Mouse (Mus musculus) layer of hippocampus, adult 2 months (tissue): ENCODE results near the gene Smg6. TPM values are rescaled to one million over a fixed set of nuclear protein-coding genes. Genes with fewer than 3 reads are reported as not detected.

ENCODE experiments used
- DNase-seq, 2 experiments: peaks; one replicate each; pipeline ENCODE4 v3.0.0; 2022; ENCODE audit warnings: low spot score in 2 of 2
- H3K27ac ChIP-seq: fragments of 200-600 bp; 2 replicates; pipeline ENCODE4 v1.8.1; 2022
- H3K4me3 ChIP-seq: fragments of 200-600 bp; 2 replicates; pipeline ENCODE4 v1.8.1; 2022; ENCODE audit warnings: mild to moderate bottlenecking
- CTCF ChIP-seq: fragments of 200-600 bp; conservative IDR thresholded peaks from 2 replicates; pipeline ENCODE4 v1.8.1; 2022; ENCODE audit warnings: antibody characterized with exemption, mild to moderate bottlenecking, moderate library complexity
- total RNA-seq, 2 experiments: library from RNA; stranded (reverse); gene quantifications; 2 replicates each; pipeline ENCODE4 v1.2.3; 2021

Gene Smg6
- total RNA-seq, 2 experiments from 2014 or later, result 31.9 to 34.7 TPM

DNA sequence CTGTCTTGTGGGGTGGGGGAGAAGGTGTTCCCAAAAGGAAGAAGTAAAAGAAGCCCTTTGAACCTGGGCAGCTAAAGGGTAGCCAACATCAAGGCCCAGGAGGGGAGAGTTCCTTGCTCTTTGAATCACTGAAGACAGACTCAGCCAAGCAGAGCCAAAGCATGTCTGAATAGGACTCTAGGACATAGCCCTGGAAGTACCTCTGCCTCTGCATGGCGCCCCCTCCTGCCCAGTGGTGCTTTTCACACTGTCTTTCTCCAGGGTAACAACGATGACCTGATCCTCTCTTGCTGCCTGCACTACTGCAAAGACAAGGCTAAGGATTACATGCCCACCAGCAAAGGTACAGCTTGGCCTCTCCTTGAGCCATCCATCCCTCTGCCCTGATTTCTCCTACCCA is 233.9 kb downstream of the Smg6 start:
- no peak for DNase-seq
- peak; percentile 69 for TF ChIP-seq CTCF
- 0 out of 2 replicates have a peak overlapping the region, but pooled peaks have one; percentile 10 for H3K27ac ChIP-seq
- H3K4me3 ChIP-seq, result no peak overlapping the region

DNA sequence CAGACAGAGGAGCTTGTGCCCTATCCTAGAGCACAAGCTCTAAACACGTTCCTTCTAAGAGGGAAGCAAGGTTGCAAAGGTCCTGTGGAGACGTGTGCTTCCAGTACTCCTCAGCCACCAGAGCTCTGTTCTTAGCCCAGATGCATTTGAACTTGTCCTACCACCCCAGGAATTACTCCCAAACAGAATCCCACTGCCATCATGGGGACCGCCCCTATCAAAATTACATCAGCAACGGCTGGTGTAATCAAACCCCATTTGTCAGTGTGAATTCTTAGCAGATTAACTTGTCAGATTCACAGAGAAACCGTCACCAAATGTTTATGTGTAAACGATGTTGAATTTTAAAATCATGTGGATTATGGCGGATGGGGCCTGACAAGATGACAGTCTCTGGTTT is 235.3 kb downstream of the Smg6 start:
- Histone ChIP-seq H3K27ac (no peak overlapping the region; the same call in 1 of the 2 replicates), H3K4me3 (no peak overlapping the region)
- no peak for TF ChIP-seq CTCF
- no peak for DNase-seq

DNA sequence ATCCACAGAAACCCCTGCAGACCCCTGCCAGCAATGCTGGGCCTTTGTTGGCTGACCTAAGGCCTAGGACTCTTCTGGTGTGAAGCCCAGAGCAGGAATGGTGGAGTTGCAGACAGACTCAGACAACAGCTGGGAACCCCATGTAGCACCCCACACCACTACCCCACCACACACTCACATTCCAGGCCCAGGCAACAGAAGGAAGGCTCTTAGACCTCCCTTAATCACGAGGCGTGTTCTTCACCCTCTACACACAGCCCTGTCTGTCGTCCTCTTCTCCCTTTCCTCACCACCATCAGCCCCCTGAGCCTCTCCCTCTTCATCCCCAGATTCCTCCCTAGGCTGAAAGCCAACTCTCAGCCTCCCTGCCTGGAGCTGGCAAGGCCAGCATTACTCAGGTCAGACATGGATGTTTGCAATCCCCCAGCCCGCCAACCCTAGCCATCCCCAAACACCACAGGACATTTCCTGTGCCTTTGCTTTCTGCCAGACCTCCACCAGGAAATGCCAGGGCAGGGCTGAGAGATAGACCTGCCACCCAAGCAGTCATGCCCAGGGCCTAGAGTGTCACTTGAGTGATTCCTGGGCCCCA is 235.9 kb downstream of the Smg6 start:
- no peak overlapping the region for H3K27ac ChIP-seq
- DNase-seq, result no peak
- H3K4me3 ChIP-seq, result no peak overlapping the region
- no peak for TF ChIP-seq CTCF

DNA sequence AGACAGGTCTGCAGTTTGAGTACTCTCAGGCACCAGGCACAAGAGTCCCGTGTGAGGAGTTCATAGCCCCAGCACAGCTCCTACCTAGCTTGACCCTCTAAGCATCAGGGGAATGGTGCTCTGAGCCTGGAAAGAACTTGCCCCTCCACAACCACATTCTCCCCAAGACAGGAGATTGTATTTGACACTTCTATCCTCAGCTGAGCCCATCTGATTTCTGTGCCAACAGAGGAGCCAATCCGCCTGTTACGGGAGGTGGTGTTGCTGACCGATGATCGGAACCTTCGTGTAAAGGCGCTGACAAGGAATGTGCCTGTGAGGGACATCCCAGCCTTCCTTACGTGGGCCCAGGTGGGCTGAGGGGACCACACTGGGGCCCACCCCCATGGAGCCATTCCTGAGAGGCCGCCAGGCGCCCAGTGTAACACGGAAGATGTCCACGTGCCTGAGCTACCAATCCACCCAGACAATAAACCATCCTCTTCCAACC is 237.0 kb downstream of the Smg6 start:
- no peak for DNase-seq
- H3K4me3 ChIP-seq, result no peak overlapping the region
- no peak for TF ChIP-seq CTCF
- H3K27ac ChIP-seq, result peak overlapping the region; percentile 43; the same call in 1 of the 2 replicates

DNA sequence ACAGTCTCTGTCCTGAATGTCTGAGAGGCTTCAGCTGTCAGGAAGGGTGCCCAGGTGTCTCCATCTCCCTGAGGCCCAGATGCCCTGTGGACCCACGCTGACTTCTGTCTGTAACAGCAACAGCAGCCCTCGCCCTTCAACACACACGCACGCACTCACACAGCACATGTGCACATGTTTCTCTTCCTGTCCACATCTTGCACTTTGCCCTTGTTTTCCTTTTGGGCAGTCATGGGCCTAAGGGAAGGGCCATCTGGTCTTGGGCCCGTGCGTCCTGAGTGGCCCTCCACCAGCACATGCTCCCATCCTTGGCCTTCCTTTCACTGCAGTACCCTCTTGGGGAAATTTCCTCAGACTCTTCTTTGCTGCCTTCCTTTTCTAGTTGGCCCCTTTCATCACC is 237.8 kb downstream of the Smg6 start:
- Histone ChIP-seq H3K27ac (peak overlapping the region; percentile 43; the same call in 1 of the 2 replicates), H3K4me3 (no peak overlapping the region)
- no peak for TF ChIP-seq CTCF
- DNase-seq, result no peak

DNA sequence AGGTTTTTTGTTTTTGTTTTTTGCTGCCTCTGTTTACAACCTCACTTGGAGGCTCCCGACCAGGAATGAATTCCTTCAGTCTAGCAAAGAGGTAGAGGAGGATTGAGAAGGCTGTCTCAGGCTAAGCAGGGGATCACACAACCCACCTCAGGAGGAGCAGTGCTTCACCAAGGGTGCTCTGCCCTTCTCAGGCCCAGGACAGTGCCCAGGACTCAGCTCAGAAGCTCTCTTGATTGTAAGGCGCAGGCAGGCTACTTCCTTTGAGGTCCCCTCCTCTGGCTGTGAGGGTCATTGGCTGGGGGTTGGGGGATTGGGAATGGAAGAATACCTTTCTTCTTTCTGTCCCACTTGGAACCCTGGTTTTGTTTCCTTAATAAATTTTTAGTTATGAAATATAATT is 238.4 kb downstream of the Smg6 start:
- no peak for TF ChIP-seq CTCF
- Histone ChIP-seq H3K27ac (no peak overlapping the region), H3K4me3 (no peak overlapping the region)
- no peak for DNase-seq

DNA sequence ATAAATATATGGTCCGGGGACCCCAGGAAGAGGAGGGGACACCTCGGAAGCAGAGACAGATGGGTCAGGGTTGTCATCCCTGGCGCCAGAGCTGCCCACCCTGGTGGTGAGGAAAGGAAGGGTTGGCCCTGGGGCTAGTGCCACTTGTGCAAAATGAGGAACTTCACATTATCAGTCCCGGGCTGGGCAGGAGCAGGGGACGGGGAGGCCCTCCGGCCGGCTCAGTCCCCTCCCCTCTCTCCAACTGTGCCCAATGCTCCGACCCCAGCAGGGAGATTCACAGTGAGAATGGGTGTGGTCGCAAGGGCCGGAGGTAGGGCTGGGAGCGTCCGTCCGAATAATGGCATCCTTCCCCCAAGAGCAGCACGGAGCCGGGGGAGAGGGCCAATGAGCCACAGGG is 239.1 kb downstream of the Smg6 start:
- no peak overlapping the region; the same call in 1 of the 2 replicates for H3K4me3 ChIP-seq
- DNase-seq, result no peak
- no peak overlapping the region for H3K27ac ChIP-seq
- TF ChIP-seq CTCF, result peak; percentile 50

DNA sequence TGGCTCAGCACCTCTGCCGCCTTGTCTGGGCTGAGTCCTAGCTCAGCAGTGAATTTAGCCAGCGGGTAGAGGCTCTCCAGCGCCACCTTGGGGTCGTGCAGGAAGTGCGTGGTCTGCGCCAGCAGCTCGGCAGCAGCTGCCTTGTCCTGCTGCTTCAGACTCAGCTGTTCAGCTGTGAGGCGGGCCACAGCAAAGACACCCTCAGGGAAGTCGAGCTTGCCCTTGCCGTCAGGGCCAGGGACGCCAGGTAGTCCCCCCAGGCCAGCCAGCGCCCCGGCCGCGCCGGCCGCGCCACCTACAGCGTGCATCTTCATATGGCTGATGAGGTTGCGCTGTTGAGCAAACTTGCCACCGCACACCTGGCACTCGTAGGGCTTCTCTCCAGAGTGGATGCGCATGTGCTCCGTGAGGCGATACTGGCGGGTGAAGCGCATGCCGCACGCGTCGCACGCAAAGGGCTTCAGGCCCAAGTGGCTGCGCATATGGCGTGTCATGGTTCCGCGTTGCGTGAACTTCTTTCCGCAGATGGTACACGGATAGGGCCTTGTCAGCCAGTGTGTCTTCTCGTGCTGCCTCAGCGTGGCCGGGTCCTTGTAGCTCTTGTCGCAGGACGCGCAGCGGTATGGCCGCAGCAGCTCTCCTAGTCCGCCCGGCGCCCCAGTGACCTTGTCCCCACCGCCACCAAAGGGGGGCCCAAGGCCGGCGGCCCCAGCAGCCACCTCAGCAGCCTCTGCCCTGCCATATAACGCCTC is 240.0 kb downstream of the Smg6 start:
- DNase-seq, result peak; percentile 59 to 83
- peak; percentile 92 for TF ChIP-seq CTCF
- Histone ChIP-seq H3K27ac (peak overlapping the region; percentile 62), H3K4me3 (peak overlapping the region; percentile 43)

DNA sequence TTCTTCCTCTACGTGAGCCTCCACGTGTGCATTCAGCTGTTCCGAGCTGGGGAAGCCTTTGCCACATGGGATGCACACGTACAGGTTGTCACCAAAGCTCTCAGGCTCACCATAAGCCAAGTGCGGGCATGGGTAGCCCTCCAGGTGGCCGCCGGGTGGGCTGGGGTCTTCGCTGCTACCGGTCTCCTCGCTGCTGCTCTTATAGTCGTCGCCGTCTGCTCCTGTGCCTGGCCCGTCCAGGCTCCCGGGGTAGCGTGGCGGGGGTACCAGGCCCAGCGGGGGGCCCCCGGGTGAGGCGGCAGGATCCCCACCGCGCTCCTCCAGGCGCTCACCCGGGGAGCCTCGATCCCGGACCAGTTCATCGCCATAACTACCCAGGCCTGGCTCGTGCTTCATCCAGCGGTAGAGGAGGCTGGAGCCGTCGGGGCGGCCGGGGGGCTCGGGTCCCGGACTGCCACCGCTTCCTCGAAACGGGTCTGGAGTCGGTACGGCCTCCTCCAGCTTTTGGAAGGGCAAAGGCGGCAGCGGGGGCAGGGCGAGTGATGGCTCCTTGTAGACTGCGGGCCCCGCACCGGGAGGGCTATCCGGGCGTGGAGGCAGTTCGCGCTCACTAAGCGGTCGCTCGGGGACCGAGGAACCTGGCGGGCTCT is 240.7 kb downstream of the Smg6 start:
- H3K27ac ChIP-seq, result peak overlapping the region; percentile 62; the same call in 1 of the 2 replicates
- DNase-seq, result no peak
- TF ChIP-seq CTCF, result no peak
- peak overlapping the region; percentile 43 for H3K4me3 ChIP-seq

DNA sequence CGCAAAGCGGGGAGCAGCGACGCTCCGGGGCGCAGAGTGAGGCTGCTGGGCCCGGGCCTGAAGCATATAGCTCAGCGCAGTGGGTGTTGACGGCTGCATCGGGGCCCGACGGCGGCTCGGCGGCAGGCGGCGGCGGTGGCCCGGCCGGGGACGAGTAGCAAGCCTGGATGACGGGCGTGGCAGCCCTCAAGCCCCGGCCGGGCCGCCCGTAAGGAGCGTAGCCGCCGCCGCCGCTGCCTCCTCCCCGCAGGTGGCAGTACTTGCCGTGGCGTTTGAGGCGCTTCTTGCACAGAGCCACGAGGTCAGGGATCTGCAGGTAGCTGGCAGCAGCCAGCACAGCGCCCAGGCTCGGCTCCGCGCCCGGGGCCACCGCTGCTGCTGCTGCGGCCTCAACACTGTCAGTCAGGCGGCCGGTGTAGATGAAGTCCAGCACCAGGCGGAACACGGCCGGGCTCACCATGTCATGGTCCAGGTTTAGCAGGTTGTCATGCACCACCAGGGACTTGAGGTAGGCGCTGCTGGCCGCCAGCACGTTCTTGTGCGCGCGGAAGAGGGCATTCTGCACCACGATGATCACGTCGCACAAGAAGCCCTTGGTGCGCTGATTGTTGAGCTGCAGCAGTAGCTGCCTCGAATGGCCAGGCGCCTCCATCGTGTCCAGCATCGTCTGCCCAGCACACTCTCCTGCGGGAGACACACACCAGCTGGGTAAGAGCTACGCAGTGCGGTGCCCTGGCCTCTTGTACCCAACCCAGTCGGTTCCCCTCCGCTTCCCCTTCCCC is 241.4 kb downstream of the Smg6 start:
- Histone ChIP-seq H3K27ac (0 out of 2 replicates have a peak overlapping the region, but pooled peaks have one; percentile 62), H3K4me3 (peak overlapping the region; percentile 20; the same call in 1 of the 2 replicates)
- no peak for DNase-seq
- no peak for TF ChIP-seq CTCF

DNA sequence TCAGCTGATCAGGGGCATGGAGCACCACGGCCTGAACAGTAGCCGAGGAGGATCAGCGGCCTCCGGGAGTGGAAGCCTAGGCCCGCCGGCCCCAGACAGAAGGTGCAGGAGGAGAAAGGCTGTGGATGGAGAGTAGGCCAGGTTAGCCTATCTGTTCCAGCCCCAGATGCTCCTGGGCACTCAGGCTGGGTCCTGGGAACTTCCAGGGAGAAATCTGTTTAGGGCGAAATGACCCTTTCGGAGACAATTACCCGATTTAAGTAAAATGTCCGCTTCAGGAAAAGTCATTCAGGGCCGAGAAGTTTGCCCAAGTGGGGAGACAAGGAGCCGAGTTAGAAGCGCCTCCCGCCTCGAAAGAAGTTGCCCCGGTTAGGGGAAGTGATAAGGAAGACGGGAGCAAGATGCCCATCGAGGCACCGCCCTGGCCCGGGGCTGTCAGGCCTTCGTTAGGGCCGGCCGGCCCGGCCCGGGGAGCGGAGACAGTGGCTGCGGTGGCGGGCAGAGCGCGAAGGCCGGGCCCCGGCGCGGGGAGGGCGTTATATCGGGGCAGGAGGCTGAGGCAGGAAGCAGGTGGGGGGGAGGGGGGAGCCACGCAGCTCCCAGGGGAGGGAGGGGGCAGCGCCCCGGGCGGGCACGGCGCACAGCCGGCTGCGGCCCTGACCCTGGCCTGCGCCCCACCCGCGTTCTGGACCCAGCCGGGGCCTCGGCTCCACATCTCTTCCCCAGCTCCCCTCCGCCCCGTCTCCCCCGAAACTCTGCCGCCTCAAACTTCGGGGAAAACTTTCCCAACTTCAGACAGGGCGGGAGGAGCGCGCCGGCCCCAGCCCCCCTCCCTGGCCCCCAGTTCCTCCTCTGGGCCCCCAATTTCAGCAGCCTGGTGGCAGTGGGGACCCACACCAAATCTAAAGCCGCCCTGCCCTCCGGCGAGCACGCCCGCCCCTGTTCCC is 242.3 kb downstream of the Smg6 start:
- no peak for DNase-seq
- H3K4me3 ChIP-seq, result peak overlapping the region; percentile 66
- TF ChIP-seq CTCF, result no peak
- H3K27ac ChIP-seq, result peak overlapping the region; percentile 43; the same call in 1 of the 2 replicates
